Mouse (Mus musculus) cerebellum, postnatal 4 days (tissue): ENCODE data around the gene Parva.
A peak's percentile ranks its signal among the peaks of the same experiment; 100 is the strongest.

Experiments used
- DNase-seq, 2 experiments: peaks; one replicate each; pipeline ENCODE4 v3.0.0; 2022; ENCODE audit warnings: low spot score in 2 of 2, mixed read lengths in 1 of 2

Parva gene

GRCm38 (mm10) chr7:112512895-112513294, 85.6 kb downstream of the Parva start:
- no peak for DNase-seq

GRCm38 (mm10) chr7:112514636-112515193, 87.4 kb downstream of the Parva start:
- no peak for DNase-seq

- no peak for DNase-seq
Observed at GRCm38 (mm10) chr7:112525465-112525864, 98.2 kb downstream of the Parva start.

- peak in 1 of 2 experiments; percentile 46 for DNase-seq
Observed at GRCm38 (mm10) chr7:112526226-112526625, 98.9 kb downstream of the Parva start.

DNA sequence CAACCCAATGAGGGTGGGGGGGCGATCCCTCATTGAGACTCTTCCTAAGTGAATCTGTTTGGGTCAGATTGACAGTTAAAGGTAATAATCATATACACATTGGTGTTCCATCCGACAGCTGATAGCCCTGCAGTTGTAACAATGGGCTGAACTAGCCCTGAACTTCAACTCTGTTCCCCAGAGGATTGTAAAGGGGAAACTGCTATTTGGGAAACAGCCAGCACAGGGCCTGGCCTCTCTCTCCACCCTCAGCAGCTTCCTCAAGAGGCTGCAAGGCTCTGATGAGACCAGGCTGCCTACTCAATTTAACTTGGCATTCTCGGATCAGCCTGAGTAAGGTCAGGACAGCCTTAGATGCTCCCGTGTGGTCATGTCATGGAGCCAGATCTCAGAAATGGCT, 99.9 kb downstream of the Parva start:
- no peak for DNase-seq

DNA sequence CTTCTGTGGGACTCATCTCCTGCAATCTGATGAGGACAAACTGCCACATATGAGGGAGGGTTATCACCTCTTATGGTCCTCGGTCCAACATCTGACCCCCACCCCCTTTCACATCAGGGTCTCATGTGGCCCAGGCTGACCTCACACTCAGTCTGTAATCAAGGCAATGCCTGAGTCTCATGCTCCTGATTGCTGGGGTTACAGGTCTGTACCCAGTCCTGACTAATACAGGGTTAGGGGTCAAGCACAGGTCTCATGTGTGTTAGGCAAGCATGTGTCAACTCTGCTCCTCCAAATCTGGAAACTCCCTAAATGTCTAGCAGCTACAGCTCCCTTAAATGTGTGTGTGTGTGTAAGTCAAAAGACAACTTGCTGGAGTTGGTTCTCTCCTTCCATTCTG, 100.8 kb downstream of the Parva start:
- DNase-seq: no peak

DNA sequence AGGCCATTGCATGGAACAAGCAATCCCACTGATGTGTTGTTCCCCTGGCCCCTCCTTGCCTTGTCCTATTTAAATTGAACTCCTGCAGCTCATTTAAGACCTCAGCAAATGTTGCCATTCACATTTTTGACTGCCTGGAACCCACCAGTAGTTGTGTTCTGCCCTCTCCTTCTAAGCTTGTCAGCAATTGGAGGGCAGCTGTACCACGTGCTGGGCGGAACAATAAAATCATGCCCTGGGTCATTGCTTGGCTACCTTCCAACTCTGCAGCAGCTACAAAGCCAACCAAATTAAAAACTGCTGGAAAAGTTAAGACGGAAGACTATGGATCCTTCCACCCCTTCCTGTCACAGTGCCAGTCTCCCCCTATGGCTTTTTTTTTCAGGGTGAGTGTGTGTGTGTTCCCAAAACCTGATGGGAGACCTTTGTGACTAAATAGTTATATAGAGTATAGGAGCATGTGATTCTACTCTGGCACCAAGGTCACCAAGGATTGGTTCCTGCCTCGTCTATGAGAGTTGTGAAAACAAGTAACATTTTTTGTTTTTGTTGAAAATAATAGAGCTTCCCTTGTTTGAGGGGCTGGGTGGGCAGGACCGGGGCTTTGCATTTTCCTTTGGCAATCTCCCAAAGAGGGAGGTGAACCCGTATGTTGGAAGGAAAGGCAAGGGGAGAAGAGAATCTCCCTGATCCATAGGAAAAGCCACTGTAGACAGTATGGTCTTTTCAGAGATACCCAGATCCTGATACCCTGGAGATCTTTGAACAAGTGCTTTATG, 101.5 kb downstream of the Parva start:
- DNase-seq: peak in 1 of 2 experiments; percentile 36

DNA sequence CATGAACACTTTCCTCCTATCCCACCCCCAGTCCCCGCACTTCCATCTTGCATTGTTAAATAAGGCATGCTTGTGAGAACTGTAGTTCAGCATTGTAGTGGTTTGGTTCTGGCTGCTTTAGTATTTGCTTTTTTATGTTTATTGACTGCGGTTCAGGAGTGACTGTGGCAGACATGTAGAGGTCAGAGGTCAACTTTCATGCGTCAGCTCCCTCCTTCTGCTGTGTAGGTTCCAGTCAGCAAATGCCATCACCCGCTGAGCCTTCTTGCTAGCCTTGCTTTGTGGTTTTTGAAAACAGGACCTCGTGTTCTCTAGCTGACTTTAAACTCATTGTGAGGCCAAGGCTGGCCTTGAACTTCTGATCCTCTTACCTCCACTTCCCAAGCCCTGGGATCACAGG, 103.6 kb downstream of the Parva start:
- no peak for DNase-seq

- no peak for DNase-seq
Observed at GRCm38 (mm10) chr7:112534148-112534547, 106.8 kb downstream of the Parva start.

- peak in 1 of 2 experiments; percentile 43 for DNase-seq
Observed at GRCm38 (mm10) chr7:112535408-112535921, 108.2 kb downstream of the Parva start.

GRCm38 (mm10) chr7:112549136-112549535, 121.8 kb downstream of the Parva start:
- DNase-seq: no peak

DNA sequence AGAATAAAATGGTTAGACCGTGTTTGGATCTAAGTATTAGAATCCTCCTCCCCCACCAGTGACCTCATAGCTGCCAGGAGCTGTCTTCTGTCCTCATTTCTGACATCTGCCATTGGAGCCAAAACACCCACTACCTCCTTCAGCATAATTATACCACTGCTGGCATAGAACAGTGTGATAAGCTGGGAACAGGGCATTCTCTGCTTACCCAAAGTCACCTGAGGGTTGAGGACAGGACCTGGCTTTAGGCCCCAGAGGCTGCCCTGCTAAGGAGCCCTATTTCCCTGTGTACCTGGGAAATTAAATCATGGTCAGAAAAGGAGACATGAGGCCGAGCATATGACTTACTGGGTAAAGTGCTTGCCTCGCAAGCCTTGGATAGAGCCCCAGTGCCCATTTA, 134.2 kb downstream of the Parva start:
- no peak for DNase-seq

- no peak for DNase-seq
Observed at GRCm38 (mm10) chr7:112567004-112567403, 139.7 kb downstream of the Parva start.

DNA sequence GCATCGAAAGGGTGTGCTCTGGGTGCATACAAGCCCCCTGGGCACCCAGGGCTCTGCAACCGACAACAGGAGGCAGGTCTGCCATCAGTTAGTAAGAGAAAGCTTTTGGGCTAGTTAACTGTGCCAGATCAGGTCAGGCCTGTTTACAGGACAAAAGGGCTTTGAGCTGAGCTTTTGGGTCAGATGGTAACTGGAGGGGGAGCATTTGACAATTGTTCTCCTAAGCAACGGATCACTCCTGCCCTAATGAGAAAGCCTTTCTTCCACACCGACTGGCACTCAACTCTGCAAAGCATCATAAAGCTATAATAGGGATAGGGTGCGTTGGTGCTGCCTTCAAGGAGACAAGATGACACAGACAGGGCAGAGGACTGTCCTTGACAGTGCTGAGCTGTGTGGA, 141.7 kb downstream of the Parva start:
- no peak for DNase-seq

GRCm38 (mm10) chr7:112581621-112582020, 154.3 kb downstream of the Parva start:
- no peak for DNase-seq

DNA sequence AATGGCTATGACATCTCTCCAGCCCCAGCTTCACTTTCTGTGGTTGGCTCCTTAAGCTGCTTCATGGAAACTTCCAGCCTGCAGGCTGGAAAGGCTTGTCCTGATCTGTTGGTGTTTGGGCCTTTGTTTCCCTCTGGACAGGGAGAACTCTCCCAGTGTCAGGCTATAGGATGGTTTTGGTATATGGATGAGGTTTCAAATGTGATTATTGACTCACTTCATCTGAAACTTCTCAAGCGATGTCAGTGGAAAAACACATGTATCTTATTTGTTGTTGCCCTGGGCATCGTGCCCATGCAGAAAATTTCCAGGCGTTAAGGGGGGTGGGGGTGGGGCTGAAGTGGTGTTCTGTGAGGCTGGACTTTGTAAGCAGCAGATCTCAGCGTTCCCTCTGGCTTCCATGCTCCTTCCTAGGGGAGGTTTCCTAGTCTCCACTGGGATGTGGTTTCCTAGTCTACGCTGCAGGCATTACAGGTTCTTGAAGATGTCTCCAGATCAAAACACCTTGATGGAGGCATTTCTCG, 155.6 kb downstream of the Parva start:
- no peak for DNase-seq

GRCm38 (mm10) chr7:112587449-112587848, 160.1 kb downstream of the Parva start:
- DNase-seq: no peak

- no peak for DNase-seq
Observed at GRCm38 (mm10) chr7:112589530-112589929, 162.2 kb downstream of the Parva start.

DNA sequence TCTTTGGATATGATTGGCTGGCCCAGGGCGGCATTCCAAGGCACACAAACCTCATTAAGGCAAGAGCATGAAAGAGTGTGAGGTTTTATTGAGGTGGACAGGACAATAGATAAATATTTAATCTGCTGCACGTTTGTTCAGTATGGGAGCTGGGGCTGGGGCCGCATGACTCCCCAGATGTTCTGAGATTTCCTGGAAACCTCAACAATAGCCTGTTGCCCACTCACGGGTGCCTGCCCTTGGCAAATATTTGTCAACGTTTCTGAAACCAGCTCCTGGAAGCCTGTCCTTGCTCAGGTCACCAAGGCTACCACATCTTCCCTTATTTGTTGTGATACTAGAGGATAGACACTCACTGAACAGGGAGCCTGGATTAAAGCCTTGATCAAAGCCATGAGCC, 166.3 kb downstream of the Parva start:
- DNase-seq: no peak

DNA sequence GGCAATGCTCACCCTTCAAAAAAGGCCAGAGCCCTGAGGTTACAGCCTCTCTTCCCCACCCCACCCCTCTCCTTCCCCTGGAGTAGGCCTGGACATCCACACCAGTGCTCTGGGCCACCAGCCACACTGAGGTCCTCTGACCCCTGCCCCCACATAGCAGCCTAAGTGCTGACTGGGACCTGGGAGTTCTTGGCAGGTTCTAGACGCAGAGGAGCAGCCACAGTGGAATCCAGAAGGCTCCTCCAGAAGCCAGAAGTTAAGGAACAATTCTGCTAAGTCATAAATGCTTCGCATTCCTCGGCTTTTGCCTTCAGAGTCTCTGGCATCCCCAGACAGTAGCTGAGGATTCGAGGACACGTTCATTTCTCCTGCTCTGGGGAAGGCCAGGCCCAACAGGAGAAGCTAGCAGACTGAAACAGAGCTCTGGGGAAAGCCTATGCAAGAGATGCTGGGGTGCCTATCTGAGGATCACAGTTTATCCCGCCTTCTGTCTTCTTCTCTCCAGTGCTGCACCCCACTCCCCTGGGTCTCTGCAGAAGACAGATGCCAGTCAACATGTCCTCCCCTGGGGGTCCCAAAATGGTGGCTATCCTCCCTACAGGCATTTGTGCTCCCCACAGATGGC, 168.0 kb downstream of the Parva start:
- no peak for DNase-seq

DNA sequence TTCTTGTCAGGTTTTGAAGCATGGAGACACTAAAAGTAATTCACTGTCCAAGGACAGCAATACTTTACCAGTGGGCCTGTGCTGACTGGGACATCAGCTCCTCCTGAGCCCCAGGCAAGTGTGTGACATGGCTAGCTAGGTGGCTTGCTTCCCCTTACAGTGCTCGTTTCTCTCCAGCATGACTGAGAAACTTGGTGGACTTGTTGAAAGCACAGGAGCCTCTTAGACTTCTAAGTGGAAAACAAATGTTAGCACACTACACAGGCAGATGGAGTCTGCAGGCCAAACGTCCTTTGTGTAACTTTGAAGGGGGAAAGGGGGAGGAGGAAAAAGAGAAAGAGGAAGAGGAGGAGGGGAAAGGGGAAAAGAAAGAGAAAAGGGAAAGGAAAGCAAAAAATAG, 172.3 kb downstream of the Parva start:
- no peak for DNase-seq

GRCm38 (mm10) chr7:112600163-112600562, 172.9 kb downstream of the Parva start:
- no peak for DNase-seq

DNA sequence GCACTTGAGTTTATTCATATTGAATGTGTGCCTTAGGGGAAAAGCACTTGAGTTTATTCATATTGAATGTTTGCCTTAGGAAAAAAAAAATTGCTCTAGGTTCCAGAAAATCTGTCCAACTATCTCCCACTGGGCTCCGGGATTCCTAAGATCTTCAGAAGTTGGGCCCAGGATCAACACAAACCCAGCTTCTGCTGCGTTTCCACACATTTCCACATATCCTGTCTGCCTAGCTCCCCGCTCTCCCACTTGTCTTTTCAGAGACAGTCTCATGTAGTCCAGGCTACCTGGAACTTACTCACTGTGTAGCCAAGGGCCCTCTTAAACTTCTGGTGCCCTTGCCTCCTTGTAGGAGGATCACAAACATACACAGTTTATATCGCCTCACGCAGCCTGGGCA, 175.7 kb downstream of the Parva start:
- DNase-seq: no peak
